16 mouse cellular contexts compared by ENCODE assay signal in genomic region chr4:80950280-80950781, GRCm38 (mm10). TPM values are rescaled to one million over a fixed set of nuclear protein-coding genes. Genes with fewer than 3 reads are reported as not detected.
A peak's percentile ranks its signal among the peaks of the same experiment; 100 is the strongest.
DNase-seq lines count a peak whose midpoint lies in the region; ATAC-seq lines count a peak whose summit lies in the region.
"Had no signal": no experiment of that assay in that cellular context is flagged by ENCODE, and none has a peak within 500 bp of the region (broad histone marks: within the 10 kb centered on the region; RNA-seq: fewer than 3 reads in every experiment).

No protein-coding gene starts in this region.

- no peak overlapping the region for H3K9ac ChIP-seq in intestine, embryonic 16.5 days (ENCODE audit: low read depth, low read length)
- H3K9ac ChIP-seq in stomach, embryonic 15.5 days, result no peak overlapping the region
- H3K9ac ChIP-seq: embryonic facial prominence, embryonic 13.5 days; forebrain, embryonic 13.5 days; midbrain, embryonic 15.5 days; neural tube, embryonic 12.5 days had no signal

- no peaks in the 10 kb centered on the region for H3K36me3 ChIP-seq in intestine, embryonic 16.5 days (ENCODE audit: control insufficient read depth, insufficient read depth, low read length)
- H3K36me3 ChIP-seq in stomach, embryonic 15.5 days, result no peaks in the 10 kb centered on the region
- H3K36me3 ChIP-seq: embryonic facial prominence, embryonic 13.5 days; midbrain, embryonic 15.5 days; neural tube, embryonic 12.5 days had no signal

- no peaks in the 10 kb centered on the region for H3K9me3 ChIP-seq in intestine, embryonic 16.5 days (ENCODE audit: control insufficient read depth, low read length)
- H3K9me3 ChIP-seq in stomach, embryonic 15.5 days, result no peaks in the 10 kb centered on the region
- H3K9me3 ChIP-seq: embryonic facial prominence, embryonic 13.5 days; forebrain, embryonic 13.5 days; midbrain, embryonic 15.5 days; neural tube, embryonic 12.5 days had no signal

- H3K4me2 ChIP-seq in intestine, embryonic 16.5 days (ENCODE audit: low read depth, low read length), result peak overlapping the region; percentile 31
- peak overlapping the region; percentile 0; the same call in 1 of the 2 replicates for H3K4me2 ChIP-seq in stomach, embryonic 15.5 days
- H3K4me2 ChIP-seq: embryonic facial prominence, embryonic 13.5 days; forebrain, embryonic 13.5 days; heart, embryonic 11.5 days; midbrain, embryonic 15.5 days; neural tube, embryonic 12.5 days had no signal

- no peak overlapping the region for H3K4me3 ChIP-seq in intestine, embryonic 16.5 days (ENCODE audit: low read length)
- no peak overlapping the region for H3K4me3 ChIP-seq in stomach, embryonic 15.5 days (replicated peaks)
- H3K4me3 ChIP-seq: embryonic facial prominence, embryonic 13.5 days; forebrain, embryonic 13.5 days; midbrain, embryonic 15.5 days; neural tube, embryonic 12.5 days had no signal

- 44% methylated on average over 8 of the region's 8 CpGs for WGBS in intestine, embryonic 16.5 days
- WGBS in stomach, embryonic 15.5 days, result 53% methylated on average over 8 of the region's 8 CpGs

- no peaks in the 10 kb centered on the region; the same call in 1 of the 2 replicates for H3K4me1 ChIP-seq in intestine, embryonic 16.5 days (ENCODE audit: control insufficient read depth, insufficient read depth, low read length)
- H3K4me1 ChIP-seq in stomach, embryonic 15.5 days, result no peaks in the 10 kb centered on the region
- H3K4me1 ChIP-seq: forebrain, embryonic 13.5 days; midbrain, embryonic 15.5 days had no signal

- peak; percentile 26; the same call in 1 of the 2 replicates for ATAC-seq in frontal cortex, adult (ENCODE audit: low TSS enrichment)
- ATAC-seq in intestine, embryonic 16.5 days, result peak; percentile 90
- ATAC-seq in stomach, embryonic 15.5 days (ENCODE audit: insufficient read depth, low FRiP score, low read depth), result peak; percentile 51
- ATAC-seq: forebrain, embryonic 13.5 days; midbrain, embryonic 15.5 days had no signal

- H3K27me3 ChIP-seq in intestine, embryonic 16.5 days (replicated peaks; ENCODE audit: control insufficient read depth, insufficient read depth, low read length), result no peaks in the 10 kb centered on the region
- no peaks in the 10 kb centered on the region for H3K27me3 ChIP-seq in stomach, embryonic 15.5 days (replicated peaks)
- H3K27me3 ChIP-seq: embryonic facial prominence, embryonic 13.5 days; forebrain, embryonic 13.5 days; midbrain, embryonic 15.5 days; neural tube, embryonic 12.5 days had no signal

- intact Hi-C loops in heart, postnatal 10 days (cut with DNase I), result loop anchor here (5.0 kb wide), 1 partner anchor 78 kb away; no protein-coding TSS in a partner anchor

- no peak for DNase-seq in frontal cortex, postnatal 14 days (ENCODE audit: low spot score in 2 of 2)
- DNase-seq in adipocyte (ENCODE audit: low spot score), result peak; percentile 23
- DNase-seq in spleen, postnatal 10 days (ENCODE audit: low spot score in 2 of 2), result no peak
- no peak for DNase-seq in urinary bladder, adult 18-20 months (ENCODE audit: low spot score in 2 of 2)
- DNase-seq in heart, postnatal 10 days, result no peak
- DNase-seq: cerebellum, adult 2 months; left cerebral cortex, postnatal 4 days; lung, postnatal 10 days had no signal

- H3K27ac ChIP-seq in intestine, embryonic 16.5 days (ENCODE audit: low read length), result peak overlapping the region; percentile 82
- H3K27ac ChIP-seq in stomach, embryonic 15.5 days, result peak overlapping the region; percentile 61
- H3K27ac ChIP-seq: embryonic facial prominence, embryonic 13.5 days; forebrain, embryonic 13.5 days; midbrain, embryonic 15.5 days; neural tube, embryonic 12.5 days had no signal

RNA-seq across cellular contexts. Expression of gene Lurap1l, which starts 39.9 kb away (rescaled TPM):
- 19.5 and 22.4 TPM in 2 replicates for polyA plus RNA-seq in intestine, embryonic 16.5 days (2015; fragmentation: Nextera tagmentation; extraction: Ambion mirVana)
- 33.9 and 37.3 TPM in 2 replicates for polyA plus RNA-seq in stomach, embryonic 15.5 days (2015; fragmentation: Nextera tagmentation; extraction: Ambion mirVana)
- total RNA-seq in heart, postnatal 10 days (2021), result 1 to 10 TPM; 3.3 to 4.2 TPM

Comparison
In these comparisons a context has a peak if more than half of its experiments do, and no peak if none do; other contexts are left out.
1. ATAC-seq: peak in every context shown above with its lines; median percentile 90 in intestine, embryonic 16.5 days; 51 in stomach, embryonic 15.5 days; 26 in frontal cortex, adult.